Mouse (Mus musculus) CD4-positive naive resting alpha-beta T cell, adult 57 days (primary cell): ENCODE measurements around the gene Gm10663. TPM values are rescaled to one million over a fixed set of nuclear protein-coding genes. Genes with fewer than 3 reads are reported as not detected.

Experiments
- total RNA-seq: library from RNA; stranded (reverse); gene quantifications from one replicate; pipeline ENCODE4 v1.2.4, GENCODE M21; 2023

The Gm10663 gene
- not detected for total RNA-seq

GRCm38 (mm10) chr8:65074733-65075132, at the start of gene Gm10663:
Gene Gm10663, plus strand, starts transcription at chr8:65075033.

DNA sequence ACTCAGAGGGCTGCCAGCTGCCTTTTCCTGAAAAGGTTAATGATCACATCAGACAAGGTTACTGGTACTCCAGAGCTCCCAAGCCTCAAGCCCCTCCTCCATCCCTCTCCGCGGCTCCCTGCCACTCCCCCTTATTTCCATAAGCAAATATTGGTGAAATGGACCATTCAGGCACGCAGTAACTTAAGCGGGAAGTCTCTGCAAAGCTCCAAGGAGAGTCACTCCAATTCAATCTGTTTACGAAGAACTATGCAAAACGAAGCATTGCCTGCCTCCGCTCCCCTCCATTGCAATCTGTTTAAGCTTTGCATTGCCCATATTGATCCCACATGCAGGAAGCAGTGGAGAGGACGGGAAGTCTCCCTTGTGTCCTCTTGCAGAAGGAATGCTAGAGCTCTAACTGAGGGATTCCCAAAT, 37.7 kb upstream of the Gm10663 start, which contains the start of gene Apela:
TSS of gene Apela (minus strand) at position 220 of the 417 bp plus-strand sequence.

Other genes with a start within 250 kb of the Gm10663 start
- gene Klhl2, start 225.0 kb upstream of the Gm10663 start, total RNA-seq = 36.0 TPM
- gene Tmem192, start 127.8 kb upstream of the Gm10663 start, total RNA-seq = 41.9 TPM
- gene Trim75, start 87.2 kb upstream of the Gm10663 start, total RNA-seq = not detected
- gene Trim61, start 56.5 kb upstream of the Gm10663 start, total RNA-seq = not detected
- not detected for gene Trim60, start 56.4 kb upstream of the Gm10663 start, total RNA-seq
- not detected for gene Apela, start 37.7 kb upstream of the Gm10663 start, total RNA-seq
- not detected for gene BC030870, start 54.5 kb downstream of the Gm10663 start, total RNA-seq